Mouse (Mus musculus) olfactory bulb, adult 2 months (tissue): Measurements from ENCODE around the gene Bbof1.

ENCODE experiments used
- CTCF ChIP-seq: fragments of 200-500 bp; IDR thresholded peaks from 2 replicates; pipeline ENCODE4 v1.5.1; 2012; ENCODE audit warnings: low read depth, mild to moderate bottlenecking, low read length, moderate library complexity; ENCODE audit not compliant: insufficient read depth
- POLR2A ChIP-seq: fragments of 200-500 bp; IDR thresholded peaks from 2 replicates; pipeline ENCODE4 v1.6.1; 2012; ENCODE audit warnings: mild to moderate bottlenecking, low read depth, low read length, moderate library complexity; ENCODE audit not compliant: insufficient read depth

GRCm38 (mm10) chr12:84459845-84460244, 51.0 kb downstream of the Bbof1 start:
- TF ChIP-seq CTCF (no peak), POLR2A (no peak)
